Mouse (Mus musculus) C2C12 (cell line): Measurements from ENCODE around the gene Kcnh1. TPM values are rescaled to one million over a fixed set of nuclear protein-coding genes. Genes with fewer than 3 reads are reported as not detected.

Experiments used
- H3K27me3 ChIP-seq: one replicate; pipeline ENCODE4 v1.6.1; 2011; ENCODE audit not compliant: control insufficient read depth, insufficient read depth, insufficient read length
- H3K36me3 ChIP-seq: one replicate; pipeline ENCODE4 v1.6.1; 2011; ENCODE audit not compliant: control insufficient read depth, insufficient read depth
- H3K4me3 ChIP-seq: one replicate; pipeline ENCODE4 v1.5.1; 2011; ENCODE audit warnings: mild to moderate bottlenecking, control low read depth; ENCODE audit not compliant: poor library complexity, insufficient read depth, severe bottlenecking
- H3K79me2 ChIP-seq: one replicate; pipeline ENCODE4 v1.6.1; 2011; ENCODE audit not compliant: control insufficient read depth, insufficient read depth
- H3K79me3 ChIP-seq: one replicate; pipeline ENCODE4 v1.6.1; 2011; ENCODE audit warnings: low read depth, control low read depth
- H3ac ChIP-seq: one replicate; pipeline ENCODE3; 2011; ENCODE audit warnings: low read depth; ENCODE audit not compliant: control insufficient read depth, insufficient read length
- CEBPB ChIP-seq: IDR thresholded peaks from one replicate; pipeline ENCODE4 v1.6.1; 2011; ENCODE audit warnings: low read depth, mild to moderate bottlenecking, control low read depth, moderate library complexity
- CTCF ChIP-seq: IDR thresholded peaks from one replicate; pipeline ENCODE4 v1.5.1; 2011; ENCODE audit not compliant: control insufficient read depth, insufficient read depth, insufficient read length
- FOSL1 ChIP-seq: IDR thresholded peaks from one replicate; pipeline ENCODE4 v1.8.0; 2011; ENCODE audit warnings: mild to moderate bottlenecking, low read length; ENCODE audit not compliant: poor library complexity, insufficient read depth, severe bottlenecking
- MAX ChIP-seq: IDR thresholded peaks from one replicate; pipeline ENCODE4 v1.6.1; 2011; ENCODE audit warnings: mild to moderate bottlenecking, control low read depth
- MYOD1 ChIP-seq: IDR thresholded peaks from one replicate; pipeline ENCODE4 v1.6.1; 2011; ENCODE audit warnings: low read depth; ENCODE audit not compliant: control insufficient read depth, insufficient read length
- MYOG ChIP-seq: IDR thresholded peaks from one replicate; pipeline ENCODE4 v1.6.1; 2011; ENCODE audit not compliant: control insufficient read depth, insufficient read length; ENCODE audit errors: extremely low read depth
- USF1 ChIP-seq: IDR thresholded peaks from one replicate; pipeline ENCODE4 v1.6.1; 2011; ENCODE audit warnings: low read depth, mild to moderate bottlenecking, control low read depth, moderate library complexity
- polyA plus RNA-seq: library from polyadenylated mRNA; unstranded; fragments of >200 nt; fragmentation: generic; extraction: Trizol; gene quantifications from one replicate; pipeline ENCODE4 v1.2.1, GENCODE M21; 2012; ENCODE audit warnings: missing spikeins

The Kcnh1 gene
- polyA plus RNA-seq, 1 experiment, result 0.04 TPM

DNA sequence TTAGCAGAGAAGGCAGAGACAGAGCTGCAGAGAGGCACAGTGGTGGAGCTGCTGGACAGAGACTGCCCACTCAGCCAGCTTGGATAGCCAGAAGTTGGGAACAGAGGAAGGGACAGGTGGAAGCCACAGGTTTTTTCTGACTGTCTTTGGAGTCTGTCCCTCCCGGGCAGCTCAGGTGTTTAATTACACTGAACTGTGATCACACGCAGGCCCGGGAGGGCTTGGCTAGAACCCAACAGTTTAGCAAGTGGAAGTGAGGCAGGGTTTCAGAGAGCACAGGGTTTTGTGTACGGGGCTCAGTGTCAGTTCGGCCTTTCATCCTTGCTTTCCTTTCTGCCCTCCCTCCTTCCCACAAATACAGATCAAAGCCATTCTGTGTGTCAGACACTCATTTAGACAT, 156.8 kb downstream of the Kcnh1 start:
- TF ChIP-seq USF1 (no peak), MAX (no peak), MYOG (no peak), MYOD1 (no peak), CEBPB (no peak), FOSL1 (no peak), CTCF (no peak)
- H3K27me3 ChIP-seq, result no peaks in the 10 kb centered on the region
- H3K4me3 ChIP-seq, result no peak overlapping the region
- no peaks in the 10 kb centered on the region for H3K79me3 ChIP-seq
- H3K79me2 ChIP-seq, result no peaks in the 10 kb centered on the region
- no peaks in the 10 kb centered on the region for H3K36me3 ChIP-seq
- no peak overlapping the region for H3ac ChIP-seq

DNA sequence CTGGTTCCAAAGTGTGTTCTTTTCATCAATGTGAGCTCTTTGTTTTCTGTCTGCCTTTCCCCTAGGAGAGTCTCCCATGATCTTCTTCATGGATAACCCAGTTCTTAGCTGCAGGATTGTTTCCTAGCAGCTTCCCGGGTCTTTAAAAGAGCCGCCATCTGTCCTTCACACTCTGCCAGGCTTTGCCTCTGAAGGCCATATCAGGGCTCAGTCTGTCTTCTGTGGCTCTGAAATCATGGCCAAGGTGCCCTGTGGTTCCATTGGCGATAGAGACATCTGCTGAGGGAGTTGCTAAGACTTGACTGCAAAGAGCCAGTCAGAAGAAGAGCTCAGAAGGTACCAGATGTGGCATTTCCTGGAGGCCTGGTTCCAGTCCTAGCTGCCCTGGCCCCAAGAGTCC, 165.7 kb downstream of the Kcnh1 start:
- Histone ChIP-seq H3K79me3 (no peaks in the 10 kb centered on the region), H3K4me3 (no peak overlapping the region), H3ac (no peak overlapping the region), H3K36me3 (no peaks in the 10 kb centered on the region), H3K79me2 (no peaks in the 10 kb centered on the region), H3K27me3 (no peaks in the 10 kb centered on the region)
- TF ChIP-seq CTCF (no peak), FOSL1 (no peak), MAX (no peak), MYOG (no peak), CEBPB (no peak), MYOD1 (no peak), USF1 (no peak)

DNA sequence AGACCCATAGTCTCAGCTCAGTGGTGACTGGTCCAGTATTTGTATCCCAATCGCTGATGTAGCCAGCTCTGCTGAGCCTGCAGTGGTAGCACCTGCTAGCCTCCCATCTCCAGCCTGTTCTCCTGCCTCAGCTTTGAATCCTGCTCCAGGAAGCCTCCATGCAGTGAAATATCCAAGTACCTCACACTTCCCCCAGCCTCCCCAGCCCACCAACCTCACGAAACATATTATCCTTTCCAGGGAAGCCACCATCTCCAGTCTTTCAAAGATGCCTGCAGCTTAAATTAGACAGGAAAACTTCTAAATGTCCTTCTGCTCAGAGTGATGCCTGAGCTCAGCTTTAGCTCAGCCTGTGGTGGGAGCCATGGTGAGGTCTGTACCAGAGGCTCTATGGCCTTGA, 168.6 kb downstream of the Kcnh1 start:
- Histone ChIP-seq H3K27me3 (no peaks in the 10 kb centered on the region), H3K4me3 (no peak overlapping the region), H3K36me3 (no peaks in the 10 kb centered on the region), H3K79me2 (no peaks in the 10 kb centered on the region), H3K79me3 (no peaks in the 10 kb centered on the region), H3ac (no peak overlapping the region)
- no peak for TF ChIP-seq MYOG

DNA sequence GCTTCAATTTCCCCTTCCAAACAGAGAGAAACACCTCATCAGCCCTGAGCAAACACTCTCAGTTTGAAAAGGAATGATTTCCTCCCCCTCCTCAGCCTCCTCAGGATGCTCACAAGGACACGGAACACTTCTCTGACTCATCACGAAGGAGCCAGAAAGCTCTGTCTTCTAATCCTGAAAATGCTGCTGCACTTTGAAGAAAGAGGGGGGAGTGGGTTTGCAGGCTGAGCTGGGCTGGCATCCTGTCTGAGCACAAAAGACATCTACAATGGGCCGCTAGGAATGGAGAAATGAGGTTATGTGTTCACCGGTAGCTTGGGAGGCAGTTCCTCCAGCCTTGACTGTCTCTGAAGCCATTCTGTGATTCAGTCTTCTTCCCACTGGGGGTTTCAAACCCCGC, 177.8 kb downstream of the Kcnh1 start:
- Histone ChIP-seq H3K4me3 (no peak overlapping the region), H3K36me3 (no peaks in the 10 kb centered on the region), H3K79me2 (no peaks in the 10 kb centered on the region), H3ac (no peak overlapping the region), H3K79me3 (no peaks in the 10 kb centered on the region), H3K27me3 (no peaks in the 10 kb centered on the region)
- no peak for TF ChIP-seq MAX
- TF ChIP-seq CTCF, result no peak
- no peak for TF ChIP-seq MYOG

DNA sequence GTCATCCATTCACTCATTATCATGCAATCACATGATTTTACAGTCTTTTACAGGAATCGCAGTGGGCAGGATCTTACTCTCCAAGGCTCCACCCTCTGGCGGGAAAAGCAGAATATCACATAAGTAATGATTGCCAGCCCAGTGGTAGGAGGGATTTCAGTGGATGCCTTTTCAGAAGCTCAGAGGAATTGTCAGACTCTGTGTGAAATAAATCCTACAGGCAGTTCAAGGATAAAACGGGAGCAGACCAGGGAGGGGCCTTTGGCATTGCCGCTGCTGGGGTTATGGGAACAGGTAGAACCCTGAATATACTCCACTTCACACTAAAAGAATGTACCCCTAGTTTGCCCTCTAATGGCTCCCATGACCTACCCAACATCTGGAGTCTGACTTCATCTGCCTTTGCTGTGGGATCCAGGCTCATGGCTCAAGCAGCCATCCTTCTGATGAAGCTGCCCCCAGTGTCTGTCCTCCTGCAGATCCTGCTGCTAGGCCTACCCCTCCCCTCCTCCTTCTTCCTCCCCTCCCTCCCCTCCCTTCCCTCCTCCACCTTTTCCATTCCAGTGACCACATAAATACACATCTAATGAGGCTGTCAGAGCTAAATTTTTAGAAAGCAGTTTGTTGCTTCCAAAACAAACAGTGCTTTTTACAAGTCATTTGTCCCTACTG, 181.5 kb downstream of the Kcnh1 start:
- TF ChIP-seq FOSL1, result no peak
- TF ChIP-seq MAX, result no peak
- no peak for TF ChIP-seq USF1
- TF ChIP-seq CTCF, result no peak
- no peak for TF ChIP-seq CEBPB
- TF ChIP-seq MYOD1, result no peak
- no peak for TF ChIP-seq MYOG
- Histone ChIP-seq H3K27me3 (no peaks in the 10 kb centered on the region), H3ac (no peak overlapping the region), H3K4me3 (no peak overlapping the region), H3K79me3 (no peaks in the 10 kb centered on the region), H3K36me3 (no peaks in the 10 kb centered on the region), H3K79me2 (no peaks in the 10 kb centered on the region)

DNA sequence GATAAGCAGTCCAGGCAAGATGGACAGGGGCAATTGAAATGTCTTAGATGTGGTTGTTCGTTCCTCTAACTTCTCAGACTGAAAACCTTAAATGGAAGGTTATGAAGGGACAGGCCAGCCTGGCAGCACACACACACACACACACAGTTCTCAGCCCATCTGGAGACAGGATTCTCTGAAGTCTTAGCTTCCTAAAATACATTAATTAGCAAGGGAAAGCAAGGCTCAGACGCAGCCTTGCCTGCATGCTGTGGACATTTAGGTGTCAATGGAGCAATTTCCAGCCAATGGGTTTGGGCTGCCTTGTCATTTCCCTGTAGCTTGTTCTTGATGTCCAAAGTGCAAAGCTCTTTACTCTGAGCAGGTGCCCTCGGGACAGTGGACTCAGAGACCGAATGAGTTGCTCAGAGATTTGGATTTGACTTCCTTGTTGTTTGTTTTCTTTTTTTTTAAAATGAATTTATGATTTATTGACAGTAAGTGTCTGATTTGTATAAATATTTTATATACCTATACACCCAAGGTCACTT, 188.0 kb downstream of the Kcnh1 start:
- Histone ChIP-seq H3K79me3 (no peaks in the 10 kb centered on the region), H3K36me3 (no peaks in the 10 kb centered on the region), H3K27me3 (no peaks in the 10 kb centered on the region), H3ac (no peak overlapping the region), H3K79me2 (no peaks in the 10 kb centered on the region), H3K4me3 (no peak overlapping the region)
- TF ChIP-seq USF1 (no peak), MYOD1 (no peak), CTCF (no peak), MAX (no peak), MYOG (no peak), FOSL1 (no peak), CEBPB (no peak)
